Mouse (Mus musculus) kidney, adult 2 months (tissue): Measurements from ENCODE around the gene Tsn. TPM values are rescaled to one million over a fixed set of nuclear protein-coding genes. Genes with fewer than 3 reads are reported as not detected.

Experiments used
- DNase-seq: peaks from one replicate; pipeline ENCODE4 v3.0.0; 2021
- H3K27ac ChIP-seq: fragments of 200-500 bp; 2 replicates; pipeline ENCODE4 v1.5.1; 2012; ENCODE audit warnings: low read depth, low read length, control low read depth, inconsistent platforms; ENCODE audit not compliant: insufficient read depth
- H3K27me3 ChIP-seq: fragments of 200-500 bp; replicated peaks from 2 replicates; pipeline ENCODE4 v1.6.1; 2012; ENCODE audit warnings: mild to moderate bottlenecking, moderate library complexity, low read length, inconsistent platforms; ENCODE audit not compliant: control insufficient read depth, insufficient read depth
- H3K36me3 ChIP-seq: fragments of 200-500 bp; 2 replicates; pipeline ENCODE4 v1.6.1; 2012; ENCODE audit warnings: mild to moderate bottlenecking, moderate library complexity, low read length, inconsistent platforms; ENCODE audit not compliant: control insufficient read depth, insufficient read depth
- H3K4me1 ChIP-seq: fragments of 200-500 bp; 2 replicates; pipeline ENCODE4 v1.6.1; 2011; ENCODE audit warnings: low read length; ENCODE audit not compliant: control insufficient read depth, insufficient read depth
- H3K4me3 ChIP-seq: fragments of 200-500 bp; 2 replicates; pipeline ENCODE4 v1.5.1; 2011; ENCODE audit warnings: mild to moderate bottlenecking, low read depth, low read length, control low read depth; ENCODE audit not compliant: insufficient read depth
- CTCF ChIP-seq: fragments of 200-500 bp; conservative IDR thresholded peaks from 2 replicates; pipeline ENCODE4 v1.5.1; 2011; ENCODE audit warnings: low read depth, mild to moderate bottlenecking, control low read depth, low read length, moderate library complexity, mixed read lengths; ENCODE audit not compliant: insufficient read depth, insufficient read length
- POLR2A ChIP-seq: fragments of 200-500 bp; IDR thresholded peaks from one replicate; pipeline ENCODE4 v1.6.1; 2011; ENCODE audit warnings: low read depth, low read length, control low read depth
- WGBS: fragments of 180-500 bp; shearing (Covaris S2); methylation state at CpG from one replicate; pipeline ENCODE4 v1.1.7; 2018; 5-methylcytosine and 5-hydroxymethylcytosine counted together
- polyA plus RNA-seq: library from polyadenylated mRNA; depleted of rRNA; stranded (reverse); fragments of >200 nt; gene quantifications from 2 replicates; pipeline ENCODE4 v1.2.3, GENCODE M21; 2012; rRNA removed

Tsn gene
- polyA plus RNA-seq = 47.4 and 48.2 TPM in 2 replicates

DNA sequence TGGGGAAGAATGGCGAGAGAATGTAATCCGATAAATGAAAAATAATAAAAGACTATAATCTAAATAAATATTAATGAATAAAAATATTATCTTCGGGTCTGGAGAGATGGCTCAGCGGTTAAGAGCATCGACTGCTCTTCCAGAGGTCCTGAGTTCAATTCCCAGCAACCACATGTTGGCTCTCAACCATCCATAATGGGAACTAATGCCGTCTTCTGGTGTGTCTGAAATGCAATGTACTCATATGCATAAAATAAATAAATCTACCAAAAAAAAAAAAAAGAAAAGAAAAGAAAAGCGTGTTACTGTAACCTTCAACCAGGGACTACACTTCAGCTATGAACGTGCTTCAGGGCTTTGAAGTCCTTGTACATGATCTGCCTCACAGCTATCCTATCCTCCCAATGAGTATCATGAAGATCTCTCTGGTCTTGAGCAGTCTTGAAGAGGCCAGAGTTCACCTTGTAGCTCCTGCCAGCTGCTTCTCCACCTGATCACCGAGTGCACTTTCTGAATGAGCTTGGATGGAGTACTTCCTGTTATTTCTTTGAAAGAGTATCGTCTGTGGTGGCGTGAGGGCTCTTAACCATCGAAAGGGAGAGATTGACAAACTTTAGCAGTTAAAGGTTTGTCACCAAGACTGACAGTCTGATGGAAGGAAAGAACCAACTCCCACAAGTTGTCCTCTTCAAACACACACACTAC is at the start of gene Tsn:
Gene Tsn (minus strand): TSS at position 118 of the 705 bp plus-strand sequence.
- TF ChIP-seq CTCF (no peak), POLR2A (no peak)
- 41% methylated on average over 12 of the region's 12 CpGs for WGBS
- no peaks in the 10 kb centered on the region for H3K36me3 ChIP-seq
- peak within 1 kb of the TSS; percentile 72 for H3K4me3 ChIP-seq
- DNase-seq = no peak
- H3K4me1 ChIP-seq = no peaks in the 10 kb centered on the region; the same call in 1 of the 2 replicates
- no peaks in the 10 kb centered on the region for H3K27me3 ChIP-seq
- H3K27ac ChIP-seq = peak within 1 kb of the TSS; percentile 98

DNA sequence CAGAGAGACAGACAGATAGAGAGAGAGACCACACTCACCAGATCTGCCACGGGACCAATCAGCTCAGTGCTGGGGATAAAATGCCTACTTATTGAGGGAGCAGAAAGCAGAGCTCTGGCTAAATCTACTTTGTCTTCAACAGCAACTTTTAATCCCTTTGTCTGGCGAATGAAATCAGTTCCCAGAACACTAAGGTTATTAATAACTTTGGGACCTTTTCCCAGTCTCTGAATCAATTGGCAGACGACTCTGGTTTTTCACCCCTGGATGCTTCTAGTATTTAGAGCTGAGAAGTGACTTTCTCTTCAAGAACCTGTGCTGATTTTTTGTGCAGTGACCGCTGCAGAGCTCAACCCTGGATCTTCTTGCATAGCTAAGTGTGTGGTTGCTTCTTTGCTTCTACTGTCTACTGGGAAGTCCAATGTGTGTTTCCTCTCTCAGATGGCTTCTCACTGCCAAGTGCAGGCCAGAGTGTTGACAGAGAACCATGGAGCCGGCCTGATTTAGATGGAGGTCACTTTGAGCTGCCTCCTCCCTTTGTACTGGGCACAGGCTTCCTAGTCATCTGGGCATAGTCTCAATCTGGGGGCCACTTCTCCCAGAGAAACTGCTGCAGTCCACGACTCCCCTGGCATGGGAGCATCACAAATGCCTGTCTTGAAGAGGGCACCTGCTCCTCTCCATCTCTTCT is 47.7 kb upstream of the Tsn start:
- TF ChIP-seq POLR2A (no peak), CTCF (no peak)
- Histone ChIP-seq H3K27me3 (no peaks in the 10 kb centered on the region), H3K4me1 (no peaks in the 10 kb centered on the region), H3K4me3 (no peak overlapping the region), H3K27ac (no peak overlapping the region), H3K36me3 (no peaks in the 10 kb centered on the region)
- 59% methylated on average over 6 of the region's 6 CpGs for WGBS
- no peak for DNase-seq

DNA sequence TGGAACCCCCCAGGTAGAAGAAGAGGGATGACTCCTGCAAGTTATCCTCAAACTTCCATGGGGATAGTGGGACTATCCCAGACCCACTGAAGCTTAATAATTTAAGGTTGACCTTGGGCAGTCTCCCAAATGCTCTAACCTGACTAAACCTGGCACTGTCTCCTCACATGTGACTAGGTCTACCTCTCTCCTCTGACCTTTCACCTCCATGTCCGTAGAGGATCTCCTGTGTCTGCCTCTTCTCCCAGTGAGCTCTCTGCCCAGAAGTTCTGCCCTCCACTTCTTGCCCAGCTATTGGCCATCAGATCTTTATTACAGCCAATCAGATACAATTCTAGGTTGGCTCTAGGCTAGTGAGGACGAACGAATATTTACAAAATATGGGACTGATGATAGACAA is 38.4 kb upstream of the Tsn start:
- Histone ChIP-seq H3K36me3 (no peaks in the 10 kb centered on the region), H3K27me3 (no peaks in the 10 kb centered on the region), H3K27ac (no peak overlapping the region), H3K4me1 (no peaks in the 10 kb centered on the region), H3K4me3 (no peak overlapping the region)
- 66% methylated on average over 3 of the region's 3 CpGs for WGBS
- DNase-seq = no peak
- no peak for TF ChIP-seq CTCF
- TF ChIP-seq POLR2A = no peak

DNA sequence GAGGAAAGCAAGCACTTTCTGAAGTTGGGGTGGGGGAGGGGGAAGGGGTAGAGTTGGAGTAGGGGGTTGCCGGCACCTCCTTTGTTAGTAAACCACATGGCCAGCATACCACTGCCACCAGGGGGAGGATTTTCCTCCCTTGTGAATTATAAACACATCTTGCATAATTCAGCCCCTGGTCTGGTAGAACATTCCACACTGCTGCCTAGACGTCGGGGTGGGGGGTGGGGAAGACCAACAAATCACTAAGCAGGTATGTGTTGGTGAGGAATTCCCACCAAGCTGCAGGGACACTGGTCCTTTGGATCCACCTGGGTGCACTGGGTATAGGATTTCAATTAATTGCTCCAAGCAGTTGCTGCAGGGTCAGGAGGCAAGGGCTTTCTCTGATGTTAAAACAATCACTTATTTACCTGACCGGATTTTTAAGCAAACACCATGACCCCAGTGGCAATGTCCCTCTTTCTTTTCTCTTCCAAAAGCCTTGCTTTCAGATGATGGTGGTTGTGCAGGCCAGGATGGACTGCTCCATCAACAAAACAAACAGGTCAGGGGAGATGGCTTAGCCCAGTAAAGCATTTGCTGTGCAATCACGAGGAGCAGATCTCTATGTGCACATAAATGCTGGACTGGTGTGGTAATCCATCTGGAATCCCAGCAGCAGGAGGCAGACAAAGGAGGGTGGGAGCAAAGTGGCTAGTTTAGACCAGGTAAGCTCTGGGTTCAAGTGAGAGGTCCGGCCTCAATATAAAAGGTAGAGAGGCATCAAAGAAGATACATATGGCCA is 32.3 kb upstream of the Tsn start:
- DNase-seq = peak; percentile 46
- Histone ChIP-seq H3K4me1 (peaks cover 5% of the 10 kb centered on the region; the same call in 1 of the 2 replicates), H3K4me3 (no peak overlapping the region), H3K27ac (no peak overlapping the region; the same call in 1 of the 2 replicates), H3K36me3 (no peaks in the 10 kb centered on the region), H3K27me3 (no peaks in the 10 kb centered on the region)
- 20% methylated on average over 6 of the region's 6 CpGs for WGBS
- peak; percentile 22; the same call in 1 of the 2 replicates for TF ChIP-seq CTCF
- TF ChIP-seq POLR2A = no peak

DNA sequence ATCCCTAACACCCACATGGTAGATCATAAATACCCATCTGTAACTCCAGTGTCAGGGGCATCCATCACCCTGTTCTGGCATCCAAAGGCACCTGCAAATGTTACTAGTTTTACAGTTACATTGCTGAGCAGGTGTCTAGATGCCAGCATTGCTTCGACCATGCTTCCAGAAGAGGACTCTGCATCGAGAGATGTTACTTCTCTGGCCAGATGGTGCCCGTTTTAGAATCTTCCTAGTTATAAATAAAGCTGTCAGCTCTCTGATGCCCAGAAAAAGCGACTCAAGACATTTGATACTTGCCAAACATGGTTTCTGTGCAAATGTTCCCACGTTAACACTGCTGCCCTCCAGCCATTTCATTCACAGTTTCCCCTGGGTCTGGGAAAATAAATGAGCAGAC is 26.4 kb upstream of the Tsn start:
- WGBS = 45% methylated on average over 5 of the region's 5 CpGs

DNA sequence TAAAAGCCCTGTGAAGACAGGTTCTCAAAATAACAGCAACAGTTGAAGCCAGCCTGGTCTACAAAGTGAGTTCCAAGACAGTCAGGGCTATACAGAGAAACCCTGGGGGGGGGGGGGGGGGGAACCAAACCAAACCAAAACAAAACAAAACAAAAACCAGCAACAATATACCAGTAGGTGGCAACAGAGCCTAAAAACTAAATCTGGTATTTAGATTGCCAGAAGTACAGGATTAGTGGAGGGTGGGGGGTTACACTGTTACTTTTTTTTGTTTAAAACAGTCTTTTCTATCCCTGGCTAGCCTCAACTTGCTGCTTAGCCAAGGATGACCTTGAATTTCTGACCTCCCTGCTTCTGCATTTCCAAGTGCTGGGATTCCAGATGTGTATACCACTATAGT is 24.3 kb upstream of the Tsn start:
- Histone ChIP-seq H3K4me1 (no peaks in the 10 kb centered on the region), H3K27me3 (no peaks in the 10 kb centered on the region), H3K36me3 (peaks cover 6% of the 10 kb centered on the region), H3K4me3 (no peak overlapping the region), H3K27ac (no peak overlapping the region)
- no peak for DNase-seq
- no peak for TF ChIP-seq CTCF
- TF ChIP-seq POLR2A = no peak

More for the DNA sequence above, 26.4 kb upstream of the Tsn start:
- TF ChIP-seq CTCF = no peak
- TF ChIP-seq POLR2A = no peak
- Histone ChIP-seq H3K4me1 (no peaks in the 10 kb centered on the region), H3K27ac (no peak overlapping the region), H3K27me3 (no peaks in the 10 kb centered on the region), H3K4me3 (no peak overlapping the region), H3K36me3 (peaks cover under 1% of the 10 kb centered on the region; the same call in 1 of the 2 replicates)
- no peak for DNase-seq
